Mouse (Mus musculus) bone marrow, adult 2 months (tissue): ENCODE results near the gene Rbm4.

Source experiments
- CTCF ChIP-seq: fragments of 200-500 bp; IDR thresholded peaks from 2 replicates; pipeline ENCODE4 v1.5.1; 2011; ENCODE audit warnings: low read length, control low read depth; ENCODE audit not compliant: control insufficient read depth, insufficient read depth
- POLR2A ChIP-seq: fragments of 200-500 bp; IDR thresholded peaks from 2 replicates; pipeline ENCODE4 v1.6.1; 2011; ENCODE audit warnings: low read depth, mild to moderate bottlenecking, control low read depth, low read length, borderline replicate concordance; ENCODE audit not compliant: control insufficient read depth

DNA sequence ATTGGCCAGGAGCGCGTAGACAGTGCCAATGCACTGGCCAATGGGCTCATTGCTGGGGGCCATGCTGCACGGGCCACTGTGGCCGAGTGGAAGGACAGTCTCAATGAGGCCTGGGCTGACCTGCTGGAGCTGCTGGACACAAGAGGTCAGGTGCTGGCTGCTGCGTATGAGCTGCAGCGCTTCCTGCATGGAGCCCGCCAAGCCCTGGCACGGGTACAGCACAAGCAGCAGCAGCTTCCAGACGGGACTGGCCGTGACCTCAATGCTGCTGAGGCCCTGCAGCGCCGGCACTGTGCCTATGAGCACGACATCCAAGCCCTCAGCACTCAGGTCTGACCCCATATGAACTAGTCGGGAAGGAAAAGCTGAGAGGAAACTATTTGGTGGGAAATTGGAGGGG is 47.1 kb downstream of the Rbm4 start:
- TF ChIP-seq POLR2A (no peak; the same call in 1 of the 2 replicates), CTCF (no peak)
